Mouse (Mus musculus): ENCODE results near the gene Armc5. TPM values are rescaled to one million over a fixed set of nuclear protein-coding genes. Genes with fewer than 3 reads are reported as not detected.

The Armc5 gene
- total RNA-seq (2021) = 10 to 100 TPM; 11.5 to 12.6 TPM
- long read RNA-seq, transcript Armc5-201 (6 exons, 3,834 nt) = major isoform, 21 of 25 reads
- long read RNA-seq, partial matches to known transcripts = 2 of 25 reads
- long read RNA-seq, other reads (novel, unspliced or antisense) = 2 of 25 reads

DNA sequence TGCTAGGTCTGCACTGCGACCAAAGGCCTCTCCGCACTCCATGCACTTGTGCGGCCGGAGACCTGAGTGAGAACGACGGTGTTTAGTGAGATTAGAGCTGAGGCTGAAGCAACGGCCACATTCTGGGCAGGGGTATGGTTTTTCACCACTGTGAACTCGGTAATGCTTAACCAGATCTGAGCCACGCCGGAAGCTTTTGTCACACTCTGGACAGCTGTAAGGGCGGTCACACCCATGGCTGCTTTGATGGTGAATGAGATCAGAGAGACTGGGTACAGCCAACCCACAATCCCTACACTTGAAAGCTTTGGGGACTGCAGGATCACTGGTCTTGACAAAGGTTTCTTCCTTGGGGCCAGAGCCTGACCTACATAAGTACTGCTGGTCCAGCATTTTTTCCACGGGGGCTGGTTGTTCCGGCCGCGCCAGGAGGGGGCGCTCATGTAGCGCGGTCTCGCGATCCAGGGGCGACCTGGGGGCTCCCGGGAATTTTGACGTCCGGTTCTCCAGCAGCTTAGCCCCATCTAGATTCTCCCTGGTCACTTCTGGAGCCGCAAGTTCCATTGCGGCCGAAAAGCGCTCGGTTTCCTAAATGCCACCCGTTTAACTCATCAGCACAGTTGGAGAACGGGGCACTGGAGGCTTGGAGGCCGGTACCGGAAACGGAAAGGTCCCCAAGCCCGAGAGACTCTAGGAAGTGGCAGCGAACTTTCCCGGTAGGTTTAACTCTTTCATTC, at the start of gene Armc5:
Armc5 (plus strand) TSS at position 487 of the 737 bp plus-strand sequence.
- DNase-seq (ENCODE audit: low spot score in 2 of 2) = peak; percentile 73 to 89

DNA sequence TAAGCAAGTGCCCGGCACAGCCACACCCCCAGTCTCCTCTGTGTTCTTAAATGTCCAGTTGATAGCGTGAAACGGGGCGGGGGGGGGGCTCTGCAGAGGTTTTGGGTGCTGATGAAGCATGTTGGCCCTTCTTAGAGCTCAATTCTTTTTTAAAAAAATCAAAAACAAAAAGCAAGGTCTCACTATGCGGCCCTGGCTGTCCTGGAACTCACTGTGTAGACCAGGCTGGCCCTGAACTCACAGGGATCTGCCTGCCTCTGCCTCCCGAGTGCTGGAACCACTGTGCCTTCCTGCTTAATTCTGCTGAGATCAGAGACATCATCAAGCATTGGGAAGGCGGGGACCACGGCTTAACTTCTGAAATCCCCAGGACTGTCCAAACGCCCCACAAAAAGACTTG, 35.5 kb upstream of the Armc5 start:
- DNase-seq (ENCODE audit: low spot score in 2 of 2) = no peak

DNA sequence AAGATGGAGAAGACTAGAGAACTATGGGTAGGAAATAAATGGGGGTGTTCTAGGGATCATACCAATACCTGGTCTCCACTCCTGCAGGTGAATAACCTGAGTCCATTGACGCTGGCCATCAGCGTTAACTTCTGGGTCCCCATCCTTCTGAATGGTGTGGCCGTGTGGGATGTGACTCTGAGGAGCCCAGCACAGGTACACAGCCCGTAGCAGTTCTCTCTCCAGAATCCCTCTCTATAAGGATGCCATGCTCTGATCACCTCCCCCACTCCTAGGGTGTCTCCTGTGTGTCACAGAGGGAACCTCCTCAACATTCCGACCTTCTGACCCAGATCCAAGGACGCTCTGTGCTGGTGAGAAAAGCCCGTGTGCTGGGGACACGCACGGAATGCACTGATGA, 34.1 kb upstream of the Armc5 start:
- DNase-seq (ENCODE audit: low spot score in 2 of 2) = no peak

DNA sequence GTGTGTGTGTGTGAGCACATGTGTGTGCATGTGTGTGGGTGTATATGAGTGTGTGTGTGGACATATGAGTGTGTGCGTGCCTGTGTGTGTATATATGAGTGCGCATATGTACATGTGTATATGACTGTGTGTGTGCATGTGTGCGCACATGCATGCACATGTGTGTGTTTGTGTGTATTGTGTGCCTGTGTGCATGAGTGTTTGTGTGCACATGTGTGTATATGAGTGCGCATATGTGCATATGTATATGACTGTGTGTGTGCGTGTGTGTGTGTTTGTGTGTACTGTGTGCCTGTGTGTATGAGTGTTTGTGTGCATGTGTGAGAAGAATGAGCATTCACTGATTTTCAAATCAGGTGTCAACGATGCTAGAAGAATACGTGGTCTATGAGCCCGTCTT, 33.0 kb upstream of the Armc5 start:
- no peak for DNase-seq (ENCODE audit: low spot score in 2 of 2)

DNA sequence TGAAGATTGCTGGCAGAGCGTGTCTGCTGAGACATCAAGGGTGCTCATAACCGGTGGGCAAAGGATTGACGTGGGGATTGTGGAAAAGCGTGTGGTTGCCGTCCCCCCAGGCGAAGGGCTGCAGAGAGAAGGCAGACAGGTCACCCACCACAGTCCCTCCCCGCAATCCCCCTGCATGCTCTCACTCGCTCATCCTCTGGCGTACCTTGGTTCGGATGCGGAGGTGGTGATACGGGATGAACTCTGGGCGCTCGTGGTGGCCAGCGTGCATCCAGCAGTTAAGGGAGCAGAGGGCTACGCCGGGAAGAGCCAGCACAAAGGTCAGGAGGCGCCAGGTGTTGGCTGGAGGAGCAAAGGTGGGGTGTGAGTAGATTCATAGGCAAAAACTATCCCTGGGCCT, 31.4 kb upstream of the Armc5 start:
- no peak for DNase-seq (ENCODE audit: low spot score in 2 of 2)

DNA sequence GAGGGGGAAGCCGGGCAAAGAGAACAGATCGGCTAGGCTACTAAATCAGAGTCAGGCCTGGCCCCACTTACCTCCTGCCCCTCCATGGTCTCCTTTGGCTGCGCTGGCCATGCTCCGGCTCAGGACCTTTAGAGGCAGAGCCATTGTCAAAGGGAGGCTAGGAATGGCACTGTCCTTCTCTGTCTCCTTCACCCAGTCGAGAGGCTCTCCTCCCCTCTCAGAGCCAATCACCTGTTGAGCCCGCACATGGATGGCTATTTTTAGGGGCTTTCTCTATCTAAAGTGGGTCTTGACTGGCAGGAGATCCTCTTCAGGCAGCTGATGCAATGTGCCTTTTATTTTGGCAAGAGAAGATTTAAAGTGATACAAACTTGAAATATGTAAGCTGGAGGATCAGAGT, 31.0 kb upstream of the Armc5 start, which contains the start of gene Cox6a2:
Cox6a2 (minus strand) TSS at position 236 of the 400 bp plus-strand sequence.
- no peak for DNase-seq (ENCODE audit: low spot score in 2 of 2)

DNA sequence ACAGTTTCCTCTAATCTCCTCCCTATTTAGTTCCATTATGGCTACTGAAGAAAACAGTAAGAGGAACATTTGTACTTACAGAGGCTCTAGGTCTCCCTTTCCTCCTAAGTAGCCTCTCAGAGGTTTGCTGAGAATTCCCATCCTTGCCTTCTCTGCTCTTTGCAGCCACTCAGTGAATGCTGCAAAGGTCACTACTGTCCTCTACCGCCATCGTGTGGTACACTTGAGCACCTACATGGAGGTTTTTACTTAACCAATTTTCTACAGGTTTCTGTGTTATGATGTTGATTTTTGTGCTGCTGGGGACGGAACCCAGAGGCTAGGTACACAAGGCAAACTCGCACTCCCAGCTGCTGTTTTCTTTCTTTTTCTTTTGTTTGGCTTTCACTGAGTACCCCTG, 29.0 kb upstream of the Armc5 start:
- DNase-seq (ENCODE audit: low spot score in 2 of 2) = peak; percentile 22 to 65

DNA sequence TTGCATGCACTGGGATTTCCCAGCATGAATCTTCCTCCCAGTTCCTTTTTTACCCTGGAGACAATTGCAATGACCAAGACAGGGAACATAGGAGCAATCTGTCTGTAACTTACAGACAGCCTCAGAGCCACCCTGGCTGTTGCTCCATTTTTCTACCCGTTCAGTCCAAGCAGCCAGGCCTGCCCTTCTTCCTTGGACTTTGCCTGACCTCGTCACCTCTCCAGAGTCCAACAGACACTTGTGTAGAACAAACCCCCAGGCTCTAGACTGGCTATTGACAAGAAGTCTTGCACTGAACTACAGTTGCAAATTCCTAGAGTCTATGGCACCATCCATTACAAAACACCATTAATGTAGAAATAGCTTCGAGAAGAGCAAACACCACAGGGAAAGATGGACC, 27.3 kb upstream of the Armc5 start:
- DNase-seq (ENCODE audit: low spot score in 2 of 2) = no peak

DNA sequence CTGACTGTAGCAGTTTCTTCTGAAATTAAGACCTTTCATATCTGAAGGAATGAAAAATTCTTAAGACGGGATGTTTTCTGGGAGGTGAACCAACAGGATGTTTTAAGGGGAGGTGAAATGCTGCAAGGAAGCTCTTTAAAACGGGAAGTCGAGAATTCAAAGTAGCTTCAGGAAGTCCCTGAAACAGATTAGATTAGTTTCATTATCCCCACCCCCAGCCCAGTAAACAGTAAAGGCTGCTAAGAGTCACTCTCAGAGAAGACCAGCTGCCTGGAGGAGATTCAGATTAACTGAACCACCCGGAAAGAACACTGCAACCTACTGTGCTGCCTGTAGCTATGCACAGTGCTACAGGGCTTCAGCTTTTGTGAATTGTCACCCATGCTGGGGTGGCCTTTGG, 17.2 kb upstream of the Armc5 start:
- no peak for DNase-seq (ENCODE audit: low spot score in 2 of 2)

DNA sequence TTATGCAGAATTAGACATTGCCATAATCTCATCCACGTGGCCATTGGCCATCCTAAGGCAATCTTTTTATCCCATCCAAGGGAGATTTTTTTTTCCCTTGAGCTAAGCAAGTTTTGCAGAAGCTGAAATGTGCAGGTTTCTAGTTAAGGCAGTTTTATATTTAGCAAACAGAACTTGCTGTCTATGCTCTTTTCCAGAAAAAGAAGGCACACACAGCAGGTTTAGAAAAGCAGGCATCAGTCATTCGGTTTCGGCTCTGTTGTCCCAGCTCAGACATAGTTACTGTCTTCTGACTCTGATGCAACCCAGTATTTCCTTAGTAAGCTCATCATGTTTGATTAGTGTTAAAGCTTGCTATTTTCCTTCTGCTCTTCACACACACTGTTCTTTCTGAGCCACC, 16.2 kb upstream of the Armc5 start:
- DNase-seq (ENCODE audit: low spot score in 2 of 2) = no peak

DNA sequence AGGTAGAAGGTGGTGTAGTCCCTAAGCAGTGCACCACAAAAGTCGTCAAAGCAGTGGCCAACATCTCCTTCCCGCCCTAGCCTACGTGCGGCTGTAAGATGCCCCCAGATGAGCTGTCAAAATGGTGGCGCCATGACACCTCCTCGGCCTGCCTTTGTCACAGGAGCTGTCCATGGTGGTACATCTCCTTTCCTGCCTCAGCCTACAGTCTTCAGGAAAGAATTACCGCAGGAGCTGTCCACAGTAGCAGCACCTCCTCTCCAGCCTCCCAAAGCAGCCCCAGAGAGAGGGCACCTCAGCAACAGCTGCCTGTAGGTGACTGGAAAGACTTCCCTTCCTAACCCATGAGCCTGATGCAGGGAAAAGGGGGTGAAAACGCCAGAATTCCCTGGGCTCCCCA, 5.4 kb upstream of the Armc5 start:
- DNase-seq (ENCODE audit: low spot score in 2 of 2) = no peak

DNA sequence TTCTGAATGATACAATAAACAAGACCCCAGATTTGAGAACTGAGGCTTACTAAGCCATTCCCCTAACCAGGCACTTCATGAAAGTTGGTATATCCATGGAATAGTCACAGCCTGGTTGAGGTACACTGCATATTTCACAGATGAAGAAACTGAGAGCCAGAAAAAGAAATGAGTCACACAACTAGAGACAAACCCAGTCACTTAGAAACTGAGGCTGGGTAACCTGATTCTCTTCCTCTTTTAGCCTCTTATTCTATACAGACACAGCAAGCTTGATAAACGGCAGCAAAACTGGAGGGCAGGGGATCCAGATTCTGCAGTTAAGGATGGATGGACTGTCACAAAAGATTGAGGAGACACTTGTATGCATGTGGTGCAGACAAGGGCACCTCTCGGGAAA, 2.3 kb upstream of the Armc5 start:
- DNase-seq (ENCODE audit: low spot score in 2 of 2) = no peak

DNA sequence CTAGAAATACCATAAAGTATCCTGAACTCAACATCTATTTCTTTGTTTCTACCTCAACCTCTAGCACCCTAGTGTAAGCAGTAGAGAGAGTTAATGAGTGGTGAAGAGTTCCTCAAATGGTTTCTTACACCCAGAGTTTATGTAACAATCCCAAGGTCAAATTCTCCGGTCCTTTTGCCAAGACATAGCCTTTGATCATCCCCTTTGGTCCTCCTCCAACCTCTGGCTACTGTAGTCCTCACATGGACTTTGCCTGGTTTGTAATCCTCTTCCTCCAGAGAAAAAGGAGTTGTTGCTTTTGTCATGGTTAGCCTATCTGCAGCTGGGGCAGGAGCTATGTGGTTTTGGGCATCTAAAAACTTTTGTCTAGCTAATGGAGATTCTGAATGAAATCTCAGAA, 1.7 kb upstream of the Armc5 start:
- DNase-seq (ENCODE audit: low spot score in 2 of 2) = no peak

DNA sequence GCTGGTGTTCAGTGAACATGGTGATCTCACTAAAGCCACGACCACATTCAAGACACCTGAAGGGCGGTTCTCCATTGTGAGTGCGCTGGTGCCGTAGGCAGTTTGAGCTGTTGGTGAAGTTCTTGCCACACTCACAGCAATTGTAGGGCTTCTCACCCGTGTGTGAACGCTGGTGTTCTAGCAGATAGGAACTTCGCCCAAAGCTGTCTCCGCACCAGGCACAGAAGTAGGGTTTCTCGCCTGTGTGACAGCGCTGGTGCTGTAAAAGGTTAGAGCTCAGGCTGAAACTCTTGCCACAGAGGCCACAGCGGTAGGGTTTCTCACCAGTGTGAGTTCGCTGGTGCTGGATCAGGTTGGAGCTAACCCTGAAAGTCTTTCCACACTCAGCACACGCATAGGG, 716 bp upstream of the Armc5 start:
- no peak for DNase-seq (ENCODE audit: low spot score in 2 of 2)

DNA sequence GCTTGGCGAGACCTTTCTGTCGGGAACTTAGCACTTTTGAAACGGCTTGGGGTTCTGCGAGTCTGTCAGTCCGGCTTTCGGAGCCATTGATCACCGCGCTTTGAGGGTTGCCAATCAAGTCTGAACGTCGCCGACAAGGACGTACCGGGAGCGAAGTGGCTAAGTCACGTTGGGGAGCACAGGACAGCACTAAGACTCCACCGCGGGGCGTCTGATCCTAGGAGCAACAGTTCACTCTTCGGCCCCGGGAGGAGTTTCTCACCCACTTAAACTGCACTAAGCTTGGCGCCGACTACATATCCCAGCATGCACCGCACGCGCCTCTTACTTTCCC, 418 bp downstream of the Armc5 start:
- DNase-seq (ENCODE audit: low spot score in 2 of 2) = no peak

DNA sequence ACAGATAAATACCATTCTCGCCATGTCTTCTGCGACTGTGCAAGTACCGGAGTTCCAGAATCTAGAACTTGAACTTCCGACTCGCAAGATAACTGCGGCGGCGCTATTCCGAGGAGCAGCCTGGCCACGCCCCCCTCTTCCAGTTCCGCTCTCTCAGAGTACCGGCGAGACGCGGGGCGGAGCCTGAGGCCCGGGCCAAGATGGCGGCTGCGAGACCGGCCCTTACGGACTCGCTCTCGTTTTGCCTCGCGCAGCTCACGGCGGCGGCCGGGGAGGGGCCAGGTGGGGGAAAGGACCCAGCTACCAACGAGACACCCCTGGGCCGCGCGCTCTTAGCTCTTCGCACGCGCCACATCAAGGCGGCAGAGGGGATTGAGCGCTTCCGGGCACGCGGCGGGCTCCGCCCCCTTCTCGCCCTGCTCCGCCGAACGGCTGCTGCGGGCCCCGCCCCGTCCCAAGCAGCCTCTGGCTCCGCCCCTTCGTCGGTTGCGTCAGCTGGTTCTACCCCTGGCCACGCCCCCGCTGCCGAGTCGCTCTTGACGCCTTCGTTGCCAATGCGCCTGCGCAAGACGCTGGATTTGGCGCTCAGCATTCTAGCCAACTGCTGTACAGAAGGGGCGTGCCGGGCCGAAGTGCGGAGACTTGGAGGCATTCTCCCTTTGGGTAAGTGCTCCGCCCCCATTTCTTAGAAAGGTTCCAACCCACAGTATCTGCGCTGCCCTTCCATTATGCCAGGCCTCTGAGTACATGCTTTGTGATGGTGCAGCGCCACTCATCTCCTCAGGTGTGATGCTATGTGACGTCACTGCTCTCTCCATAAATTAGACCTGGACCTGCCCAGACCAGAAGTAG, 1.0 kb downstream of the Armc5 start, which contains the start of gene 9130023H24Rik:
9130023H24Rik (minus strand) TSS at position 105 of the 852 bp plus-strand sequence.
- peak; percentile 99 for DNase-seq (ENCODE audit: low spot score in 2 of 2)

DNA sequence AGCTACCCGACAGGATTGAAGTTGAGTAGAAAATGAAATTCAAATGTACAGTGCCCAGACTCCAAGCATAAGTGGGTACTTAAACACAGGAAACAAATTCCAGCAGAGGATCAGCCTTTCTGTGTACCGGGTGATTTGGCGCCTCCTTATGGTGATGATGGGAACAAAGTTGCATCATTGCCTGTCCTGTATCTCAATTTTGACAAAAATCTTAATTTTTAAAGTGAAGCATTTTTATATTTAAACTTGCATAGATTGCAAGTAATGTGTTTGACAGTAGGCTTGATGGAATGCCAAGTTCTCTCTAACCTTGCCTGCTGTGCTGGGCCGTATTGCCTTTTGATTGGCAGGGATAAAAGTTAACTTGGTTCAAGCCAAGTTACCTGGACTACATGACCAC, 1.8 kb downstream of the Armc5 start:
- DNase-seq (ENCODE audit: low spot score in 2 of 2) = no peak

DNA sequence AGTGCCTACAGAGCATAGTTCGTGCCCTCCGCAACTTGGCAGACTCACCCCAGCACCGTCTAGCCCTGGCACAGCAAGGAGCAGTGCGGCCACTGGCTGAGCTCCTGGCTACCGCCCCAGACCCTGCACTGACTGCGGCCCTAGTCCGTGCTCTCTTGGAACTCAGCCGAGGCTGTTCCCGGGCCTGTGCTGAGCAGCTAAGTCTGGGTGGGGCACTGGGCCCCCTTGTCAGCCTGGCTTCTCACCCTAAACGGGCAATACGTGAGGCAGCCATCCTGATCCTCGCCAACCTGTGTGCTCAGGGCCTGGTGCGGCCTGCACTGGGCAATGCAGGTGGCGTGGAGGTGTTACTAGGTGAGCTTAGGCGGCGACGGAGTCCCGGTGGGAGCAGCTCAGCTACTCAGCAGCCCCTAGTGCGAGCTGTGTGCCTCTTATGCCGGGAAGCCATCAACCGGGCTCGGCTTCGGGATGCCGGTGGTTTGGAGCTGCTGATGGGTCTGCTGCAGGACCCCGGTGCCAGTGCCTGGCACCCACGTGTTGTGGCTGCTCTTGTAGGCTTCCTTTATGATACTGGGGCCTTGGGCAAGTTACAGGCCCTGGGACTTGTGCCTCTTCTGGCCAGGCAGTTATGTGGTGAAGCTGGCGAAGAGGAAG, 3.1 kb downstream of the Armc5 start:
- no peak for DNase-seq (ENCODE audit: low spot score in 2 of 2)

DNA sequence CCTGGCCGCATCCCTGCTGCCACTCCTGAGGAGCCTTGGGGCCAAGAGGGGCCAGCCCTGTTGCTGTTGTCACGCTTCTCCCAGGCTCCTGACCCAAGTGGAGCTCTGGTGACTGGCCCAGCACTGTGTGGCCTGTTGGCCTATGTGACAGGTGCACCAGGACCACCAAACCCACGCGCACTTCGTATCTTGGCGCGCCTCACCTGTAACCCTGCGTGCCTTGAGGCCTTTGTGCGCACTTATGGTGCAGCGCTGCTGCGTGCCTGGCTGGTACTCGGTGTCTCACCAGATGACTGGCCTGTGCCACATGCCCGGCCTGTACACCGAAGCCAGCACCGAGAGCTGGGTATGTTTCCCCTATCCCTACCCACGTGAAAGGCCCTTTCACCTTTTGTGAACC, 5.2 kb downstream of the Armc5 start:
- DNase-seq (ENCODE audit: low spot score in 2 of 2) = no peak

DNA sequence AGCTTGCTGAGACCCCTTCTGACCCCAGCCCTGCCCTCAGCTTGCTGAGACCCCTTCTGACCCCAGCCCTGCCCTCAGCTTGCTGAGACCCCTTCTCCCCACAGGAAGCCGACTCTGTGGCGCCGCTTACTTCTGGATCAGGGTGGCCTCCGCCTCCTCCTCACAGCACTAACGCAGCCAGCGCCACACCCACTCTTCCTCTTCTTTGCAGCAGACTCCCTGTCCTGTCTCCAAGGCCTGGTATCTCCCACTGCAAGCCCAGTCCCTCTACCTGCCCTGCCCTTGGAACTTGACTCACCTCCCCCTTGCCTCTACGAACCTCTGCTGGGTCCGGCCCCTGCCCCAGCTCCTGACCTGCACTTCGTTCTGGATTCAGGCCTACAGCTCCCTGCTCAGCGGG, 6.8 kb downstream of the Armc5 start:
- no peak for DNase-seq (ENCODE audit: low spot score in 2 of 2)

DNA sequence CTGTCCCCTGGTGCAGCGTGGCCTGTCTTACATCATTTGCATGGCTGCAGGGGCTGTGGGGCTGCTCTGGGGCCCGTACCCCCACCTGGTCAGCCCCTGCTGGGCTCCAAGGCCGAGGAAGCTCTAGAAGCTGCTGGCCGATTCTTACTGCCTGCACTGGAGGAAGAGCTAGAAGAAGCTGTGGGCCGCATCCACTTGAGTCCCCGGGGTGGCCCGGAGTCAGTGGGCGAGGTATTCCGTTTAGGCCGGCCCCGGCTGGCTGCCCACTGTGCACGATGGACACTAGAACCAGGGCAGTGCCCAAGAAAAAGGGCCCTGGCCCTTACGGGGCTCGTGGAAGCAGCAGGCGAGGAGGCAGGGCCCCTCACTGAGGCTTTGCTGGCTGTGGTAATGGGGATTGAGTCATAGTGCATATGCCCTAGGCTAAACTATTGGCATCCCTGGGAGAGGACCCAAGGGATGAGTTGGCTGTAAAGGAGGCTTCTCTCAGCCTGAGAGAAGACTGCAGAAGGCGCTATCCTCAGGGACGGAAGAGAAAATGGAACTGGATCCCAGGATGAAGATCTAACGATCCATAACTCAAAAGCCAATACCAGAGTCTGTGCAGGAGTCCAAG, 7.4 kb downstream of the Armc5 start:
- DNase-seq (ENCODE audit: low spot score in 2 of 2) = no peak

Measured in layer of hippocampus, adult 18-20 months (tissue).